Mouse (Mus musculus) G1E (cell line): ENCODE data around the gene Sox5. TPM values are rescaled to one million over a fixed set of nuclear protein-coding genes. Genes with fewer than 3 reads are reported as not detected.

Experiments
- ATAC-seq: 2 replicates; pipeline ENCODE4 v1.8.0; 2016; ENCODE audit warnings: mild to moderate bottlenecking; ENCODE audit not compliant: insufficient number of reproducible peaks, poor library complexity, low FRiP score, severe bottlenecking; ENCODE audit errors: extremely low read depth
- DNase-seq: peaks from one replicate; pipeline ENCODE4 v3.0.0; 2012; ENCODE audit warnings: low spot score
- H3K27me3 ChIP-seq: 2 replicates; pipeline ENCODE4 v1.6.1; 2012; ENCODE audit warnings: mild to moderate bottlenecking, low read length, inconsistent platforms; ENCODE audit not compliant: insufficient read depth
- H3K36me3 ChIP-seq: replicated peaks from 2 replicates; pipeline ENCODE3; 2012; ENCODE audit warnings: mild to moderate bottlenecking, inconsistent platforms
- H3K4me1 ChIP-seq: 2 replicates; pipeline ENCODE4 v1.6.1; 2012; ENCODE audit warnings: low read depth, low read length, inconsistent platforms, mixed read lengths; ENCODE audit not compliant: insufficient read depth
- H3K4me3 ChIP-seq: 2 replicates; pipeline ENCODE4 v1.5.1; 2012; ENCODE audit warnings: low read depth, mild to moderate bottlenecking, inconsistent platforms, low read length, moderate library complexity, mixed read lengths
- H3K9me3 ChIP-seq: replicated peaks from 2 replicates; pipeline ENCODE4 v1.6.1; 2012; ENCODE audit warnings: inconsistent platforms
- CTCF ChIP-seq: IDR thresholded peaks from 2 replicates; pipeline ENCODE4 v1.5.1; 2012; ENCODE audit warnings: low read depth, low read length, inconsistent platforms, mixed read lengths
- GATA1 ChIP-seq: IDR thresholded peaks from 2 replicates; pipeline ENCODE4 v1.6.1; 2012; ENCODE audit warnings: borderline replicate concordance, low read length, inconsistent platforms, mixed read lengths
- GATA2 ChIP-seq: IDR thresholded peaks from 2 replicates; pipeline ENCODE4 v1.6.1; 2012; ENCODE audit warnings: low read depth, low read length, inconsistent platforms, borderline replicate concordance
- POLR2AphosphoS5 ChIP-seq: IDR thresholded peaks from 2 replicates; pipeline ENCODE4 v1.6.1; 2012; ENCODE audit warnings: low read depth, low read length, inconsistent platforms; ENCODE audit not compliant: insufficient replicate concordance
- TAL1 ChIP-seq: conservative IDR thresholded peaks from 2 replicates; pipeline ENCODE4 v1.6.1; 2012; ENCODE audit warnings: low read depth, low read length, inconsistent platforms, mixed read lengths
- polyA plus RNA-seq: library from polyadenylated mRNA; stranded (reverse); fragments of >175 nt; gene quantifications from 2 replicates; pipeline ENCODE4 v1.2.3, GENCODE M21; 2012
- total RNA-seq, 2 experiments: library from RNA; stranded (forward) in 1 of 2; stranded (reverse) in 1 of 2; fragments of 200-1000 nt in 1 of 2; fragments of >200 nt in 1 of 2; fragmentation: Nextera tagmentation in 1 of 2; gene quantifications; 2 replicates each; pipeline ENCODE4 v1.2.3; 2014 to 2017

The Sox5 gene
- total and polyA plus RNA-seq, 3 experiments, result 0.27 to 16.2 TPM; not detected in 1

- DNase-seq, result no peak
- Histone ChIP-seq H3K9me3 (peaks cover 42% of the 10 kb centered on the region), H3K4me1 (no peaks in the 10 kb centered on the region), H3K4me3 (no peak overlapping the region), H3K27me3 (no peaks in the 10 kb centered on the region), H3K36me3 (no peaks in the 10 kb centered on the region)
- TF ChIP-seq CTCF (no peak), POLR2AphosphoS5 (no peak), TAL1 (no peak), GATA2 (no peak), GATA1 (no peak)
- no peak for ATAC-seq
Observed at GRCm38 (mm10) chr6:144501439-144501838, 280.3 kb downstream of the Sox5 start.

GRCm38 (mm10) chr6:144498177-144498576, 283.6 kb downstream of the Sox5 start:
- Histone ChIP-seq H3K9me3 (peaks cover 47% of the 10 kb centered on the region), H3K27me3 (no peaks in the 10 kb centered on the region), H3K4me1 (no peaks in the 10 kb centered on the region), H3K36me3 (no peaks in the 10 kb centered on the region), H3K4me3 (no peak overlapping the region)
- ATAC-seq (no peak), DNase-seq (no peak)
- TF ChIP-seq TAL1 (no peak), GATA2 (no peak), CTCF (no peak), GATA1 (no peak), POLR2AphosphoS5 (no peak)

GRCm38 (mm10) chr6:144491761-144492415, 289.9 kb downstream of the Sox5 start:
- ATAC-seq (no peak), DNase-seq (no peak)
- H3K36me3 ChIP-seq, result no peaks in the 10 kb centered on the region
- H3K4me3 ChIP-seq, result no peak overlapping the region
- peaks cover 32% of the 10 kb centered on the region for H3K9me3 ChIP-seq
- TF ChIP-seq GATA1, result no peak
- no peak for TF ChIP-seq POLR2AphosphoS5
- TF ChIP-seq CTCF, result no peak
- TF ChIP-seq TAL1, result no peak
- TF ChIP-seq GATA2, result no peak
- H3K27me3 ChIP-seq, result no peaks in the 10 kb centered on the region
- no peaks in the 10 kb centered on the region for H3K4me1 ChIP-seq

GRCm38 (mm10) chr6:144490896-144491295, 290.9 kb downstream of the Sox5 start:
- H3K27me3 ChIP-seq, result no peaks in the 10 kb centered on the region
- H3K4me3 ChIP-seq, result no peak overlapping the region
- no peak for DNase-seq
- TF ChIP-seq POLR2AphosphoS5, result no peak
- TF ChIP-seq GATA1, result no peak
- no peak for TF ChIP-seq GATA2
- TF ChIP-seq TAL1, result no peak
- TF ChIP-seq CTCF, result no peak
- peaks cover 38% of the 10 kb centered on the region for H3K9me3 ChIP-seq
- no peaks in the 10 kb centered on the region for H3K4me1 ChIP-seq
- H3K36me3 ChIP-seq, result no peaks in the 10 kb centered on the region
- ATAC-seq, result no peak

GRCm38 (mm10) chr6:144485578-144485977, 296.2 kb downstream of the Sox5 start:
- H3K27me3 ChIP-seq, result no peaks in the 10 kb centered on the region
- TF ChIP-seq TAL1 (no peak), GATA2 (no peak), CTCF (no peak), GATA1 (no peak)
- H3K9me3 ChIP-seq, result peaks cover 42% of the 10 kb centered on the region
- ATAC-seq, result no peak
- H3K4me1 ChIP-seq, result no peaks in the 10 kb centered on the region
- no peak overlapping the region for H3K4me3 ChIP-seq
- no peaks in the 10 kb centered on the region for H3K36me3 ChIP-seq
- DNase-seq, result no peak

GRCm38 (mm10) chr6:144483166-144483565, 298.6 kb downstream of the Sox5 start:
- no peaks in the 10 kb centered on the region for H3K27me3 ChIP-seq
- no peaks in the 10 kb centered on the region for H3K4me1 ChIP-seq
- no peaks in the 10 kb centered on the region for H3K36me3 ChIP-seq
- no peak for DNase-seq
- no peak overlapping the region for H3K4me3 ChIP-seq
- peaks cover 49% of the 10 kb centered on the region for H3K9me3 ChIP-seq
- TF ChIP-seq CTCF, result no peak
- ATAC-seq, result no peak
